In genomic region chr9:14752001-14752522, GRCm38 (mm10) we compare ENCODE assay signal across 8 mouse cellular contexts. TPM values are rescaled to one million over a fixed set of nuclear protein-coding genes. Genes with fewer than 3 reads are reported as not detected.
DNase-seq lines count a peak whose midpoint lies in the region; ATAC-seq lines count a peak whose summit lies in the region.

TSS of gene Fut4 (minus strand) at chr9:14752393.

- peak; percentile 86 for ATAC-seq in hindbrain, embryonic 12.5 days (ENCODE audit: low FRiP score)
- peak; percentile 90 for ATAC-seq in midbrain, embryonic 15.5 days (replicated peaks)

- peak within 1 kb of the TSS; percentile 64 for H3K9ac ChIP-seq in hindbrain, embryonic 12.5 days
- H3K9ac ChIP-seq in midbrain, embryonic 15.5 days, result peak within 1 kb of the TSS; percentile 66

- H3K4me3 ChIP-seq in hindbrain, embryonic 12.5 days, result peak within 1 kb of the TSS; percentile 50
- H3K4me3 ChIP-seq in midbrain, embryonic 15.5 days, result peak within 1 kb of the TSS; percentile 43

- H3K36me3 ChIP-seq in hindbrain, embryonic 12.5 days, result no peaks in the 10 kb centered on the region
- H3K36me3 ChIP-seq in midbrain, embryonic 15.5 days (replicated peaks), result no peaks in the 10 kb centered on the region

- 0 out of 2 replicates have a peak, but pooled peaks cover 11% of the 10 kb centered on the region for H3K4me1 ChIP-seq in hindbrain, embryonic 12.5 days
- H3K4me1 ChIP-seq in midbrain, embryonic 15.5 days, result peaks cover 11% of the 10 kb centered on the region

- DNase-seq in B cell, adult 2 months, result peak; percentile 26 to 30
- DNase-seq in adrenal gland, postnatal 10 days, result peak; percentile 74
- DNase-seq in gastrocnemius, adult 18-20 months (ENCODE audit: low spot score), result peak; percentile 21
- DNase-seq in liver, result peak; percentile 52
- peak; percentile 67 for DNase-seq in testis, postnatal 10 days (ENCODE audit: low spot score)
- no peak for DNase-seq in frontal cortex, adult 2 months (ENCODE audit: extremely low spot score in 1 of 2, low spot score in 1 of 2)

- peaks cover 30% of the 10 kb centered on the region for H3K27me3 ChIP-seq in hindbrain, embryonic 12.5 days
- peaks cover 8% of the 10 kb centered on the region; the same call in 1 of the 2 replicates for H3K27me3 ChIP-seq in midbrain, embryonic 15.5 days (replicated peaks)

- peak within 1 kb of the TSS; percentile 91 for H3K4me2 ChIP-seq in hindbrain, embryonic 12.5 days (replicated peaks)
- peak within 1 kb of the TSS; percentile 89 for H3K4me2 ChIP-seq in midbrain, embryonic 15.5 days

- WGBS in hindbrain, embryonic 12.5 days, result under 1% methylated on average over 25 of the region's 28 CpGs
- WGBS in midbrain, embryonic 15.5 days, result under 1% methylated on average over 28 of the region's 28 CpGs

- no peaks in the 10 kb centered on the region for H3K9me3 ChIP-seq in hindbrain, embryonic 12.5 days (replicated peaks)
- no peaks in the 10 kb centered on the region for H3K9me3 ChIP-seq in midbrain, embryonic 15.5 days

- peak within 1 kb of the TSS; percentile 32; the same call in 1 of the 2 replicates for H3K27ac ChIP-seq in hindbrain, embryonic 12.5 days
- peak within 1 kb of the TSS; percentile 15; the same call in 1 of the 2 replicates for H3K27ac ChIP-seq in midbrain, embryonic 15.5 days

RNA-seq across cellular contexts. Expression of gene Fut4, which starts in this region (rescaled TPM):
- 1 to 10 TPM; 2.3 to 2.8 TPM for total RNA-seq in adrenal gland, postnatal 10 days (2021)
- total RNA-seq in gastrocnemius, adult 18-20 months (2021), result under 1 TPM; 0.11 to 0.21 TPM
- polyA plus RNA-seq in hindbrain, embryonic 12.5 days (2016; fragmentation: Nextera tagmentation; extraction: Ambion mirVana), result 2.2 and 2.4 TPM in 2 replicates
- polyA plus RNA-seq in midbrain, embryonic 15.5 days (2015; fragmentation: Nextera tagmentation; extraction: Ambion mirVana), result 2.1 and 2.2 TPM in 2 replicates
- 0.08 and 0.14 TPM in 2 replicates for polyA plus RNA-seq in frontal cortex, adult 2 months (2012; rRNA removed)

Comparison
In these comparisons a context has a peak if more than half of its experiments do, and no peak if none do; other contexts are left out.
1. Peak in DNase-seq in gastrocnemius, adult 18-20 months; RNA of the gene not detected or under 1 TPM.
2. DNase-seq: peak in B cell, adult 2 months (2 of 2), adrenal gland, postnatal 10 days (single experiment), liver (single experiment) and testis, postnatal 10 days (single experiment); none in frontal cortex, adult 2 months (0 of 2).